Mouse (Mus musculus): ENCODE results near the gene Mrpl23. TPM values are rescaled to one million over a fixed set of nuclear protein-coding genes. Genes with fewer than 3 reads are reported as not detected.

The Mrpl23 gene
- polyA plus RNA-seq, 1 experiment from 2014 or later: 16.6 TPM

DNA sequence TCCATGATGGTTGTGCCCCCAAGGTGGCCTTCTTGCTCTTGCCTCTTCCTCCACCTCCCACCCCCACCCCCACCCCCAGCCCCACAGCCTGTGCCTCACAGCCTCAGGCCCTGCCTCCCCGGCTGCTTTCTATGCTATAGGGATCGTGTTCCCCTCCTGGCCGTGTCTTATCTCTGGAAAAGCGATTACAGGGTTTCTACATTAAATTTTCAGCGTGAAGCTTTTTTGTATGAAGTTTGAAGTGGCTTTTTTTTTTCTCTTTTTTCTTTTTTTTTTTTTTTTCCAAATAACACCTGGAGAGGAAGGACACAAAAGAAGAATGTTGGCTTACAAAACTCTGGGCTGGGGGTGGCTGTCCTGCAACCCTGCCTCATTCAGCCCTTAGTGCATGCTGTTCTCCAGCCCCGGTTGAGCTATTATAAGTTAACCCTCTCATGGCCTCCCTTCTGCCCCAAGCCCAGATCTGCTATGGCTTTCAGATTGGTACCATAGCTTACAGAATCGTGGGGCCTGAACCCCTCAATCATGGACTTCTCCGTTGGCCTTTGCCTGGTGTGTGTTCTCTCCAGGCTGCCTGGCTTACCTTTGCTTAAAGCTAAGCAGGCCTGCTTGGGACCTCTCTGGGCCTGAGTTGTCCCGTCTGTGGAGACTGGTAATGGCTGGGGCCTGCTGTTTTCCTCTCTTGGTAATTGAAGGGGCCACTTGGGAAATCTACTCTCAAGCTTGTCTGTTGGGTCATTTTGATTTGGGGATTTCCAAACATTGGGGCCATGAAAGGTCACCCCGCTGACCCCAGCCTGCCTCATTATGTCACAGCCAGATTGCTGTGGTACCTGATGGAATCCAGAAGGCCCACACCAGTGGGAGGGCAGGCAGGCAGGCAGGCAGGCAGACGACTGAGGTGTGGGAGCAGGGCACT, 21.2 kb downstream of the Mrpl23 start:
- H3K36me3 ChIP-seq (ENCODE audit: control insufficient read depth, insufficient read depth, low read length): no peaks in the 10 kb centered on the region
- no peak overlapping the region for H3K4me3 ChIP-seq (ENCODE audit: low read depth, low read length)
- no peaks in the 10 kb centered on the region for H3K27me3 ChIP-seq (ENCODE audit: control insufficient read depth, insufficient read depth, low read length)
- ATAC-seq (ENCODE audit: low FRiP score) (no peak), DNase-seq (ENCODE audit: low spot score, missing footprints) (no peak)
- H3K4me1 ChIP-seq (ENCODE audit: control insufficient read depth, insufficient read depth, low read length): peaks cover 12% of the 10 kb centered on the region
- H3K9me3 ChIP-seq (ENCODE audit: control insufficient read depth, low read length): no peaks in the 10 kb centered on the region
- WGBS: 44% methylated on average over 11 of the region's 11 CpGs
- no peak overlapping the region for H3K9ac ChIP-seq (ENCODE audit: low read length)
- H3K27ac ChIP-seq (ENCODE audit: low read depth, low read length): no peak overlapping the region
- H3K4me2 ChIP-seq: no peak overlapping the region

DNA sequence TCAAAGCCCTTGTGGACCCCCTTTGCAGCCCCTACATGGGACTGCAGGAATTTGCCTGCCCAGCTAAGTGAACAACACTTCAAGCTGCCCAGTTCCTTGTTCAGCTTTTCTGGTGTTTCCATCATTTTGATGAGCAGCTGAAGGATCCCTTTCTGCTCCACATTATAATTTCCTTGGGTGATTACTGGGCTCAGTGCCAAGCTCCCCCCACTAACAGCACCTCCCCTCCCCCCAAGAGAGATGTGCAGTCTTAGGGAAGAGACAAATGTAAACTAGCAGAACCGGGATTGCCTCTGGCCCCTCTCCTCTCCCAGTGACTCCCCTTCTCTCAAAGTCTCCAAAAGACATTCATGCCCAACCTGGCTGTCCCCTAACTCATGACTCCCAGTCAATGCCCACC, 22.1 kb downstream of the Mrpl23 start:
- H3K9ac ChIP-seq (ENCODE audit: low read length): no peak overlapping the region
- H3K27me3 ChIP-seq (ENCODE audit: control insufficient read depth, insufficient read depth, low read length): no peaks in the 10 kb centered on the region
- H3K36me3 ChIP-seq (ENCODE audit: control insufficient read depth, insufficient read depth, low read length): no peaks in the 10 kb centered on the region
- DNase-seq (ENCODE audit: low spot score, missing footprints) (no peak), ATAC-seq (ENCODE audit: low FRiP score) (no peak)
- H3K9me3 ChIP-seq (ENCODE audit: control insufficient read depth, low read length): no peaks in the 10 kb centered on the region
- H3K4me3 ChIP-seq (ENCODE audit: low read depth, low read length): no peak overlapping the region
- H3K4me1 ChIP-seq (ENCODE audit: control insufficient read depth, insufficient read depth, low read length): peaks cover 12% of the 10 kb centered on the region
- 72% methylated on average over 1 of the region's 1 CpGs for WGBS
- no peak overlapping the region for H3K4me2 ChIP-seq
- no peak overlapping the region for H3K27ac ChIP-seq (ENCODE audit: low read depth, low read length)

DNA sequence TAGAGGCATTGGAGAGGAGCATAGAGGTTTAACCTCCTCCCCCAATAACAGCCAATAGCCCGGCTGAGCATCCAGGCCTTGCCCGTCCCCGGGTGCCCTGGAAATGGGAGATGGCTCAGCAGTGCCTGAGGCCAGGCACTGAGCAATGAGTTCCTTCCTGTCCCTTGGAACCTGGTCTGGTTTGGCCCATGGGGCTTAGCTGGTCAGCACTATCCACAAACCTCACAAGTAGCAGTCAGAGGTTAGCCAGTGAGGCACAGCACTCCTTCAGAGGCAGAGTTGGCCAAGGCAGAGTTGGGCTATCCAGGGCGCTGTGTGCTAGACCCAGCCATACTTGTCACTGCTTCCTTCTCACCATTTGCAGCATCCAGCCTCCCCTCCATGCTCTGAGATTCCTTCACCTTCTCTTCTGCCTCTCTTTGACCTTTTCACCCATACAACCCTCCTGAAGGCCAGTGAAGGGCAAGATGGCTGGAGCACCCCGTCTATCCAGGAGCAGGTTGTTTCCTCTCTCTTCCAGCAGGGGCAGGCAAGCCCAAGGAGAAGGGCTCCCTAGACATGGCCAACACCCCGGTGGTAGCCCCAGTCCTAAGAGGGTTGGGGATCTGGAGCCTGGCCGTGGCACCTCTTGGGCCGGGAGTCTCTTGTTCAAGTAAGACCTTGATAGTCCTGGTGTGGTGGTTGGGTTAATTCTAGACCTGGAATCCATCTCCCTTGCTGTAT, 23.0 kb downstream of the Mrpl23 start:
- ATAC-seq (ENCODE audit: low FRiP score) (no peak), DNase-seq (ENCODE audit: low spot score, missing footprints) (no peak)
- no peak overlapping the region for H3K4me3 ChIP-seq (ENCODE audit: low read depth, low read length)
- 92% methylated on average over 8 of the region's 8 CpGs for WGBS
- H3K36me3 ChIP-seq (ENCODE audit: control insufficient read depth, insufficient read depth, low read length): no peaks in the 10 kb centered on the region
- H3K9ac ChIP-seq (ENCODE audit: low read length): no peak overlapping the region
- H3K27ac ChIP-seq (ENCODE audit: low read depth, low read length): no peak overlapping the region
- H3K27me3 ChIP-seq (ENCODE audit: control insufficient read depth, insufficient read depth, low read length): no peaks in the 10 kb centered on the region
- H3K4me1 ChIP-seq (ENCODE audit: control insufficient read depth, insufficient read depth, low read length): peaks cover 12% of the 10 kb centered on the region
- H3K9me3 ChIP-seq (ENCODE audit: control insufficient read depth, low read length): no peaks in the 10 kb centered on the region
- no peak overlapping the region for H3K4me2 ChIP-seq

DNA sequence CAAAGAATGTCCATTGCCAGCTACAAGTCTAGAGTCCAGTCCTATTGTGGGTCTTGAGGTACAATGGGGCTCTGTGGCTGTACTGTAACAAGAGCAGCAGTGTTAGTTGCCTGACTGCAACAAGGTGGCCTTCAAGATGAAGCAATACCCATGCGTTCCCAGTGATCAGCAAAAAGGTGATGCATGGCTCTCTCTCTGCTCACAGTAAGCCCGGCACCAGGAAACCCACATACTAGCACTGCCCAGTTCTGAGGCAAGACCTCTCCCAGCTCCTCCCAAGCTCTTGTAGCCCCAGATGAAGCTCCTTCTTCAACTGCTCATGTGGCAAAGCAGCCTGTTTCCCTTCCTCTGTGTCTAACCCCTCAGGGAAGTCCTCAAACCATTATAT, 23.6 kb downstream of the Mrpl23 start:
- no peaks in the 10 kb centered on the region for H3K9me3 ChIP-seq (ENCODE audit: control insufficient read depth, low read length)
- no peak overlapping the region for H3K9ac ChIP-seq (ENCODE audit: low read length)
- H3K27ac ChIP-seq (ENCODE audit: low read depth, low read length): no peak overlapping the region
- no peaks in the 10 kb centered on the region for H3K36me3 ChIP-seq (ENCODE audit: control insufficient read depth, insufficient read depth, low read length)
- no peak overlapping the region for H3K4me2 ChIP-seq
- 92% methylated on average over 2 of the region's 2 CpGs for WGBS
- peaks cover 14% of the 10 kb centered on the region for H3K4me1 ChIP-seq (ENCODE audit: control insufficient read depth, insufficient read depth, low read length)
- no peaks in the 10 kb centered on the region for H3K27me3 ChIP-seq (ENCODE audit: control insufficient read depth, insufficient read depth, low read length)
- no peak overlapping the region for H3K4me3 ChIP-seq (ENCODE audit: low read depth, low read length)
- no peak for DNase-seq (ENCODE audit: low spot score, missing footprints)
- ATAC-seq (ENCODE audit: low FRiP score): no peak

DNA sequence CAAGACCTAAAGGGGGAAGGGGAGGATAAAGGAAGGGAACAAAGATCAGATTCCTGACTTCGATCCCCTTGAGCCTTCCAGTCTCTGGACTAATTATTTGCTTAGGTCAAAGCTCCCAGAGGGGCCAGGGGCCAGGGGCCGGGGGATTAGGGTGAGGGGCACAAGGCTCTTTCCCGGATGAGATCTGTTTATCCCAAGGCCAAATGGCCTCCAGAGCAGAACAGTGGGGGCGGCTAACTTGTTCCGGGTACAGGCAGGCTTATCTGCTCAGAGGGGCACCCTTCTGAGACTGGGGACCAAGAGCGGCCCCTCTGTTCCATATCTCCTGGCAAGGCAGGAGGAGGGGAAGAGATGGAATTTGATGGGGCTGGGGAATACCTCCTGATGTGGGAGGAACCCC, 25.2 kb downstream of the Mrpl23 start:
- Histone ChIP-seq H3K9ac (ENCODE audit: low read length) (no peak overlapping the region), H3K36me3 (ENCODE audit: control insufficient read depth, insufficient read depth, low read length) (no peaks in the 10 kb centered on the region), H3K27ac (ENCODE audit: low read depth, low read length) (no peak overlapping the region), H3K9me3 (ENCODE audit: control insufficient read depth, low read length) (no peaks in the 10 kb centered on the region), H3K27me3 (ENCODE audit: control insufficient read depth, insufficient read depth, low read length) (no peaks in the 10 kb centered on the region), H3K4me2 (no peak overlapping the region), H3K4me1 (ENCODE audit: control insufficient read depth, insufficient read depth, low read length) (peaks cover 26% of the 10 kb centered on the region), H3K4me3 (ENCODE audit: low read depth, low read length) (no peak overlapping the region)
- ATAC-seq (ENCODE audit: low FRiP score) (no peak), DNase-seq (ENCODE audit: low spot score, missing footprints) (no peak)
- WGBS: 10% methylated on average over 6 of the region's 6 CpGs

DNA sequence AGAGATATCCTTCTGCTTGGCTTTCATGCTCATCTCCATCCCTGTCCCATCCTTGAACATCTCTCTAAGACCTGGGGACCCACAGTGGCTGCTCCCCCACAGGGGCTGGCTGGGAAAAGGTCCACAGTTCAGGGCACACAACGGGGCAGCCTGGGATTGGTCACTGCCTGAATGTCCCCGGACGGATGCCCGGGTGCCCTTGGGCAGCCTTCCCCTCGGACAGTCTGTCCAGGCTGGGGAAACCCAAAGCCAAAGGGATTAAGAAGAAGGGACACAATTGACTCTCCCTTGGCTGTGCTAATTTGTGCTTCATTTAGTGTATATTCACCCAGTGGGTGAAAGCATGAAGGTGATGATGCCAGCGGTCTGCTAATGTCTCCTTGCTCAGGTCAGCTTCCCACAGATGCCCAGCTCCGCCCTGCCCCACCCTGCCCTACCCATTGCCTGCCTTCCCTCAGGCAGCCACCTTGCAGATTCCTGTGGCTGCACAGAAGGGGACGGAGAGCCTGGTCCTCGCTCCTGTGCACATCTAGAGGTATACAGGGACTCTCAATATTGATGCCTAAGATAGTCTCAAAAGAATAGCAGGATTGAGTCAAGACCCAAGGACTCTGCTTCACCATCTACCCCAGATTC, 26.1 kb downstream of the Mrpl23 start:
- no peak overlapping the region for H3K27ac ChIP-seq (ENCODE audit: low read depth, low read length)
- WGBS: 89% methylated on average over 9 of the region's 9 CpGs
- ATAC-seq (ENCODE audit: low FRiP score): no peak

DNA sequence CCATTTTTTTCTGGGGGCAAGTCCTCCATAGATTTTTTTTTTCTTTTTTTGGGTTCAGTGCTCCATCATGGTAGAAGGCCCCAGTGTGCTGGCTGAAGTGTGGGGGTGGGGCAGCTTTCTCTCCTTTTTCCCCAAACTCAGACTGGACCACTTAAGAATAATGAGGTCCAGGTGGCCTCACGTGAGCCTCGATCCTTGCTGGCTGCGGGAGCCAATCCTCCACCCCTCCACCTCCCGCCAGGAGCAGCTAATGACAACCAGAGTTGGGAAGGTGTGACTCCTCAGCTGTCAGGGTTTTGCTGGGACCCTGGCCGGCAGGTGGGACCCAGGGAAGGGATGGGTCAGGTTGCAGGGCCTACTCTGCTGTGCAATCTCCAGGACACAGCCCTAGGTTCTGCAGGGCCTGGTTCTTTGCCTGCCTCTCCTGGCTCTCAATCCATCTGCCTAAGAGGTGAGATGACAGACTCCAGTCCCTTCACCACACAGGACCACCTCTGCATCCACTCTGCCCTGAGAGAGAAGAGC, 27.2 kb downstream of the Mrpl23 start:
- Histone ChIP-seq H3K27me3 (ENCODE audit: control insufficient read depth, insufficient read depth, low read length) (no peaks in the 10 kb centered on the region), H3K4me2 (no peak overlapping the region), H3K36me3 (ENCODE audit: control insufficient read depth, insufficient read depth, low read length) (no peaks in the 10 kb centered on the region), H3K9ac (ENCODE audit: low read length) (no peak overlapping the region), H3K4me3 (ENCODE audit: low read depth, low read length) (no peak overlapping the region), H3K9me3 (ENCODE audit: control insufficient read depth, low read length) (no peaks in the 10 kb centered on the region), H3K4me1 (ENCODE audit: control insufficient read depth, insufficient read depth, low read length) (peaks cover 24% of the 10 kb centered on the region), H3K27ac (ENCODE audit: low read depth, low read length) (no peak overlapping the region)
- WGBS: 66% methylated on average over 5 of the region's 5 CpGs
- ATAC-seq (ENCODE audit: low FRiP score): no peak
- no peak for DNase-seq (ENCODE audit: low spot score, missing footprints)

More for the DNA sequence above, 26.1 kb downstream of the Mrpl23 start:
- no peak for DNase-seq (ENCODE audit: low spot score, missing footprints)
- no peak overlapping the region for H3K4me3 ChIP-seq (ENCODE audit: low read depth, low read length)
- no peaks in the 10 kb centered on the region for H3K27me3 ChIP-seq (ENCODE audit: control insufficient read depth, insufficient read depth, low read length)
- peaks cover 27% of the 10 kb centered on the region for H3K4me1 ChIP-seq (ENCODE audit: control insufficient read depth, insufficient read depth, low read length)
- no peaks in the 10 kb centered on the region for H3K9me3 ChIP-seq (ENCODE audit: control insufficient read depth, low read length)
- H3K36me3 ChIP-seq (ENCODE audit: control insufficient read depth, insufficient read depth, low read length): no peaks in the 10 kb centered on the region
- H3K9ac ChIP-seq (ENCODE audit: low read length): no peak overlapping the region
- H3K4me2 ChIP-seq: no peak overlapping the region

DNA sequence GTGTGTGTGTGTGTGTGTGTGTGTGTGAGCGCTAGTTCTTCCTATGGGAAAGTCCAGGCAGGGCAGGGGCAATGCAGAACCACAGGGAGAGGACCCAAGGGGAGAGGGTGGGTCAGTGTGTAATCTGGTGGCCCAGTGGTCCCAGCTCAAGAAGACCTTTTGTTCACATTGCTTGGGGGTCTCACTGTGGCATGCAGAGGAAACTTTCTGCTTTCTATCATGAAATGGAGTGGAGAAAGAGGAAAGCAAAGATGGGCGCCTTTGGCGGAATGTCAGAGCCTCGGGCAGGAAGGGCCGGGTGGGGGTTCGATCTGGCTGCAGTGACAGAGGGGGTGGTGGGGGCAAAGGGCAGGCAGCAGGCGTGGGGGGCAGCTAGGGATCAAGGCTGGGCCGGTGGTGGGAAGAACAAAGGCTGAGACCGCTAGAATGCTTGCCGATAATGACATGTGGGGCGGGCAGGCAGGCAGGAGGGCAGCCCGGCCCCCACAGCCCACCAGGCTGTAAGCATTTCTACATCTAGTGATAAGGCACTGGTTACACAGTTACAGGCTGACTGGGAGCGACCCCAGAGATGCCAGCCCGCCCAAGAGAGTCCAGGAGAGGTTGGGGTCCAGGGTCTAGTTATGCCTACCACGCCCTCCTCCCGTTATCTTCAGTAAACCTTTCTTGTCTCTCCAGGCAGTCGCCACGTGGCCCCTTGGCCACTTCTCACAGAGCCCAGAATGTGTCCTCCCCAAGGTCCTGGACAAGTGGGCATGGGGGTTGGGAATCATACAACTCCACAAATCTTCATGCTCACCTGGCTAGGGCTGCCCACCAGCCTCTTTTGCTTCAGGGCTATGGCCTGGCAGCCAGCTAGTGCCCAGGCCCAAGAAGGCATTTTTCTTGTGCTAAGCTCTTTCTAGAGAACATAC, 28.7 kb downstream of the Mrpl23 start:
- no peaks in the 10 kb centered on the region for H3K9me3 ChIP-seq (ENCODE audit: control insufficient read depth, low read length)
- WGBS: 30% methylated on average over 18 of the region's 18 CpGs
- H3K4me3 ChIP-seq (ENCODE audit: low read depth, low read length): no peak overlapping the region
- peaks cover 24% of the 10 kb centered on the region for H3K4me1 ChIP-seq (ENCODE audit: control insufficient read depth, insufficient read depth, low read length)
- H3K4me2 ChIP-seq: no peak overlapping the region
- H3K27ac ChIP-seq (ENCODE audit: low read depth, low read length): no peak overlapping the region
- no peaks in the 10 kb centered on the region for H3K36me3 ChIP-seq (ENCODE audit: control insufficient read depth, insufficient read depth, low read length)
- no peaks in the 10 kb centered on the region for H3K27me3 ChIP-seq (ENCODE audit: control insufficient read depth, insufficient read depth, low read length)
- DNase-seq (ENCODE audit: low spot score, missing footprints): peak; percentile 84
- ATAC-seq (ENCODE audit: low FRiP score): no peak
- no peak overlapping the region for H3K9ac ChIP-seq (ENCODE audit: low read length)

All from midbrain, embryonic 11.5 days (tissue).